Mouse (Mus musculus) v-Abl transformed pro-B cells (cell line): ENCODE measurements around the gene Gm5447.

Experiments
- in situ Hi-C, 2 experiments: fragments of 400-800 bp; cut with MboI; formaldehyde crosslinking; loops; one replicate each; pipeline ENCODE4 v1.15.1; 2025; ENCODE audit not compliant: unreplicated experiment in 2 of 2

Gm5447 gene

GRCm38 (mm10) chr13:30985275-30985597 is 11.2 kb downstream of the Gm5447 start:
- in situ Hi-C loops = loop anchor here (10.0 kb wide), 2 partner anchors 90 to 230 kb away; no protein-coding TSS in a partner anchor

- in situ Hi-C loops = loop anchor here (10.0 kb wide), 2 partner anchors 91 to 231 kb away; no protein-coding TSS in a partner anchor
Observed at GRCm38 (mm10) chr13:30985598-30986466, 11.8 kb downstream of the Gm5447 start.

GRCm38 (mm10) chr13:30986934-30987455 is 13.0 kb downstream of the Gm5447 start:
- in situ Hi-C loops = loop anchor here (10.0 kb wide), 2 partner anchors 92 to 232 kb away; no protein-coding TSS in a partner anchor

- in situ Hi-C loops = loop anchor here (10.0 kb wide), 2 partner anchors 93 to 233 kb away; no protein-coding TSS in a partner anchor
Observed at GRCm38 (mm10) chr13:30987686-30988085, 13.7 kb downstream of the Gm5447 start.

GRCm38 (mm10) chr13:30989710-30990109 is 15.7 kb downstream of the Gm5447 start:
- in situ Hi-C loops = loop anchor here (10.0 kb wide), 3 partner anchors 85 to 235 kb away; no protein-coding TSS in a partner anchor

GRCm38 (mm10) chr13:30990233-30990632 is 16.2 kb downstream of the Gm5447 start:
- in situ Hi-C loops = loop anchor here in 1 of 2 experiments (10.0 kb wide), 1 partner anchor 85 kb away; no protein-coding TSS in a partner anchor

- in situ Hi-C loops = loop anchor here in 1 of 2 experiments (10.0 kb wide), 1 partner anchor 81 kb away; no protein-coding TSS in a partner anchor
Observed at GRCm38 (mm10) chr13:30993819-30994218, 19.8 kb downstream of the Gm5447 start.

- in situ Hi-C loops = loop anchor here in 1 of 2 experiments (10.0 kb wide), 1 partner anchor 80 kb away; no protein-coding TSS in a partner anchor
Observed at GRCm38 (mm10) chr13:30994249-30994858, 20.4 kb downstream of the Gm5447 start.

GRCm38 (mm10) chr13:30997526-30998253 is 23.7 kb downstream of the Gm5447 start:
- in situ Hi-C loops = loop anchor here in 1 of 2 experiments (10.0 kb wide), 1 partner anchor 77 kb away; no protein-coding TSS in a partner anchor

GRCm38 (mm10) chr13:30999799-31000198 is 25.8 kb downstream of the Gm5447 start:
- in situ Hi-C loops = loop anchor here in 1 of 2 experiments (10.0 kb wide), 1 partner anchor 75 kb away; no protein-coding TSS in a partner anchor

- in situ Hi-C loops = no loop called here
Observed at GRCm38 (mm10) chr13:31004458-31004857, 30.5 kb downstream of the Gm5447 start.

- in situ Hi-C loops = no loop called here
Observed at GRCm38 (mm10) chr13:31004995-31005394, 31.0 kb downstream of the Gm5447 start.

- in situ Hi-C loops = no loop called here
Observed at GRCm38 (mm10) chr13:31017545-31017944, 43.5 kb downstream of the Gm5447 start.

- in situ Hi-C loops = no loop called here
Observed at GRCm38 (mm10) chr13:31021514-31021913, 47.5 kb downstream of the Gm5447 start.

GRCm38 (mm10) chr13:31021927-31022326 is 47.9 kb downstream of the Gm5447 start:
- in situ Hi-C loops = no loop called here

GRCm38 (mm10) chr13:31023664-31024063 is 49.7 kb downstream of the Gm5447 start:
- in situ Hi-C loops = no loop called here
